Mouse (Mus musculus): ENCODE data around the gene Tfip11. TPM values are rescaled to one million over a fixed set of nuclear protein-coding genes. Genes with fewer than 3 reads are reported as not detected.

Gene Tfip11
- 103 TPM for polyA plus RNA-seq (2017; shearing (Covaris generic))

GRCm38 (mm10) chr5:112325546-112326445, at the start of gene Tfip11:
TSS of gene Tfip11 (plus strand) at chr5:112326358.

GRCm38 (mm10) chr5:112342463-112343204, 16.5 kb downstream of the Tfip11 start, which contains the start of the genes Srrd and Hps4:
TSS of gene Srrd (minus strand) at chr5:112343040.
TSS of gene Hps4 (plus strand) at chr5:112343083.

GRCm38 (mm10) chr5:112355910-112356309, 29.8 kb downstream of the Tfip11 start, which contains the start of gene Gm6583:
TSS of gene Gm6583 (minus strand) at chr5:112356033.

Other genes with a start within 250 kb of the Tfip11 start
- 1.7 TPM for gene Cryba4, start 73.8 kb upstream of the Tfip11 start, polyA plus RNA-seq (2017; shearing (Covaris generic))
- gene Crybb1, start 70.5 kb upstream of the Tfip11 start, polyA plus RNA-seq (2017; shearing (Covaris generic)): 1.0 TPM
- 249 TPM for gene Tpst2, start 49.7 kb upstream of the Tfip11 start, polyA plus RNA-seq (2017; shearing (Covaris generic))
- 102 TPM for gene Srrd, start 16.7 kb downstream of the Tfip11 start, polyA plus RNA-seq (2017; shearing (Covaris generic))
- 21.8 TPM for gene Hps4, start 16.7 kb downstream of the Tfip11 start, polyA plus RNA-seq (2017; shearing (Covaris generic))
- 0.71 TPM for gene Gm6583, start 29.7 kb downstream of the Tfip11 start, polyA plus RNA-seq (2017; shearing (Covaris generic))
- gene Asphd2, start 68.5 kb downstream of the Tfip11 start, polyA plus RNA-seq (2017; shearing (Covaris generic)): 1.1 TPM
- not detected for gene Gm6588, start 123.1 kb downstream of the Tfip11 start, polyA plus RNA-seq (2017; shearing (Covaris generic))

Data from effector memory CD4-positive, alpha-beta T cell, adult 5 months (primary cell).